Mouse (Mus musculus) testis, adult 2 months (tissue): Measurements from ENCODE around the gene Asap3.

Experiments
- CTCF ChIP-seq: fragments of 200-500 bp; IDR thresholded peaks from 2 replicates; pipeline ENCODE4 v1.5.1; 2012; ENCODE audit warnings: low read depth, mild to moderate bottlenecking, inconsistent platforms, low read length, moderate library complexity; ENCODE audit not compliant: control insufficient read depth, insufficient read depth, insufficient replicate concordance
- POLR2A ChIP-seq: fragments of 200-500 bp; IDR thresholded peaks from 2 replicates; pipeline ENCODE4 v1.6.1; 2012; ENCODE audit warnings: low read depth, mild to moderate bottlenecking, inconsistent platforms, low read length, moderate library complexity; ENCODE audit not compliant: control insufficient read depth

DNA sequence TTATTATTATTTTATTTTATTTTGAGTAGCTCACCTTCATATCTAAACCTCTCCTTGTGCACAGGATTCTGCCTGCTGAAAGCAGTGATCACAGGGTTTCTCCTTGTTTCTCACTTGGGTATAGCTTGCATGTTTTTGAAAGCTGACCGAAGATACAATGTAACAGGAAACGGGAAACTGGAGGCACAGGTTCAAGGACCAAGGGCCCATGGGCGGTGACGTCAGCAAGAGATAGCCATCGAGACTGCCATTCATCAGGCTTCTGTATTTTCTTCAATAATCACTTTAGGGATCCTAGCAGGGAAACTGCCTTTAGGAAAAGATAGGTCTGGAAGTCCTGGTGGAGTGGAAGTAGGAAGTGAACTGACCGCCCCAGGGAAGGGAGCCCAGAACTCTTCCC lies 85.5 kb downstream of the Asap3 start:
- no peak for TF ChIP-seq CTCF
- TF ChIP-seq POLR2A, result no peak
